Comparison of ENCODE assay signal across 8 mouse cellular contexts in the genomic region with DNA sequence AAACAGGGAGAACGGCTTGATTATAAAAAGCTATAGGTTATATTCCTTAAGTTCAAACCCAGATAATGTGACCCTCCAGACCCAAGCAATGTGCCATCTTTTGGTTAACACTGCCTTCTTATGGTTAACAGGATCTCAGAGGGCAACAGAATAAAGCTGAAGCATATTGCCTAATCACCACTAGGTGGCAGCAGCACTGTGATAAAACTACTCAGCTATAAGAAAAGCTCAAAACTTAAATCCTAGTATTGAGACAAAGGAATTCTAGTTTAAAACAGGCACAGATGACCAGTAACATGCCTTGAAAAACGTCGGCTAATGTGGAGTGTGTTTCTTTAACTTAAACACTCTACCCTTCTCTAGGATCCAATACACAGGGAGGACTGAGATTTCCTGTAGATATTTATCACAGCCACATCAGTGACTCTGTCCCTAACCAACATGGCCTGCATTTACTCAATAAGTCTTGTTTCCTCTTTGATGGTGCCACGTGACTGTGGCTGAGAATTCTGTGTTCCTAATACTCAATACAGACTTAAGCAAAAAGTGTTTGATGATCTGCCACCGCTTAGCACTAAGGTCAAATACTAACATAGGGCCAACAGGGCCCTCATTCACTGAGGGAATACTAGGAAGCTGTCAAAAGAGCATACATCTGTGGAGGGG. TPM values are rescaled to one million over a fixed set of nuclear protein-coding genes. Genes with fewer than 3 reads are reported as not detected.
DNase-seq lines count a peak whose midpoint lies in the region; ATAC-seq and TF ChIP-seq lines count a peak whose summit lies in the region.

No protein-coding gene starts in this region.

- no peaks in the 10 kb centered on the region for H3K27me3 ChIP-seq in forebrain, embryonic 10.5 days (ENCODE audit: poor library complexity, severe bottlenecking)
- no peaks in the 10 kb centered on the region for H3K27me3 ChIP-seq in forebrain, embryonic 11.5 days (ENCODE audit: control insufficient read depth, insufficient read depth, low read length)
- no peaks in the 10 kb centered on the region for H3K27me3 ChIP-seq in midbrain, postnatal 0 days (ENCODE audit: insufficient read depth, low read length)
- H3K27me3 ChIP-seq in midbrain, embryonic 16.5 days (ENCODE audit: control insufficient read depth, insufficient read depth, low read depth, low read length), result no peaks in the 10 kb centered on the region

- H3K4me2 ChIP-seq in forebrain, embryonic 11.5 days (ENCODE audit: low read depth, low read length, severe bottlenecking), result no peak overlapping the region
- H3K4me2 ChIP-seq in midbrain, postnatal 0 days (ENCODE audit: low read depth, low read length, poor library complexity, severe bottlenecking), result no peak overlapping the region
- H3K4me2 ChIP-seq in midbrain, embryonic 16.5 days (ENCODE audit: low read length), result no peak overlapping the region

- peaks cover 25% of the 10 kb centered on the region for H3K4me1 ChIP-seq in forebrain, embryonic 10.5 days
- peaks cover 3% of the 10 kb centered on the region; the same call in 1 of the 2 replicates for H3K4me1 ChIP-seq in forebrain, embryonic 11.5 days (replicated peaks; ENCODE audit: control insufficient read depth, insufficient read depth, low read length)
- peaks cover 5% of the 10 kb centered on the region; the same call in 1 of the 2 replicates for H3K4me1 ChIP-seq in midbrain, postnatal 0 days (ENCODE audit: insufficient read depth, low read length)
- peaks cover 13% of the 10 kb centered on the region for H3K4me1 ChIP-seq in midbrain, embryonic 16.5 days (ENCODE audit: control insufficient read depth, insufficient read depth, low read length)

- WGBS in forebrain, embryonic 10.5 days, result 41% methylated on average over 5 of the region's 5 CpGs
- WGBS in forebrain, embryonic 11.5 days, result 38% methylated on average over 5 of the region's 5 CpGs
- 28% methylated on average over 5 of the region's 5 CpGs for WGBS in midbrain, postnatal 0 days
- 41% methylated on average over 5 of the region's 5 CpGs for WGBS in midbrain, embryonic 16.5 days

- H3K9me3 ChIP-seq in forebrain, embryonic 10.5 days, result no peaks in the 10 kb centered on the region
- no peaks in the 10 kb centered on the region for H3K9me3 ChIP-seq in forebrain, embryonic 11.5 days (ENCODE audit: control insufficient read depth, low read length)
- no peaks in the 10 kb centered on the region for H3K9me3 ChIP-seq in midbrain, postnatal 0 days (ENCODE audit: low read length)
- no peaks in the 10 kb centered on the region for H3K9me3 ChIP-seq in midbrain, embryonic 16.5 days (replicated peaks; ENCODE audit: control insufficient read depth, low read length, poor library complexity, severe bottlenecking)

- peak overlapping the region; percentile 58; the same call in 1 of the 2 replicates for H3K27ac ChIP-seq in forebrain, embryonic 10.5 days
- H3K27ac ChIP-seq in forebrain, embryonic 11.5 days (ENCODE audit: low read depth, low read length), result no peak overlapping the region
- H3K27ac ChIP-seq in midbrain, postnatal 0 days (ENCODE audit: low read depth, low read length), result no peak overlapping the region
- H3K27ac ChIP-seq in midbrain, embryonic 16.5 days (ENCODE audit: low read length), result no peak overlapping the region

- H3K9ac ChIP-seq in forebrain, embryonic 11.5 days (ENCODE audit: low read length), result no peak overlapping the region
- no peak overlapping the region for H3K9ac ChIP-seq in midbrain, postnatal 0 days (replicated peaks; ENCODE audit: low read length, poor library complexity, severe bottlenecking)
- no peak overlapping the region for H3K9ac ChIP-seq in midbrain, embryonic 16.5 days (ENCODE audit: low read depth, low read length)

- DNase-seq in forebrain, embryonic 10.5 days (ENCODE audit: extremely low spot score, low spot score), result peak; percentile 47
- no peak for DNase-seq in forebrain, embryonic 11.5 days (ENCODE audit: low spot score)
- DNase-seq in midbrain, postnatal 0 days (ENCODE audit: low spot score), result peak; percentile 90
- DNase-seq in c-Kit-positive CD71-positive TER-119-negative erythroid progenitor cells, embryonic 14.5 days (ENCODE audit: low read depth), result peak; percentile 54
- DNase-seq in induced T-regulatory cell, adult 2 months (ENCODE audit: low read depth), result peak; percentile 85
- DNase-seq in urinary bladder, postnatal 36 days (ENCODE audit: low spot score in 2 of 2), result no peak

- ATAC-seq in forebrain, embryonic 11.5 days (replicated peaks; ENCODE audit: low FRiP score), result no peak
- ATAC-seq in midbrain, postnatal 0 days (ENCODE audit: low FRiP score), result no peak
- no peak for ATAC-seq in midbrain, embryonic 16.5 days
- 0 out of 2 replicates have a peak, but pooled peaks have one; percentile 30 for ATAC-seq in megakaryocyte-erythroid progenitor cell, adult 5-6 weeks (replicated peaks; ENCODE audit: low FRiP score, low TSS enrichment, poor library complexity, severe bottlenecking)

- H3K36me3 ChIP-seq in forebrain, embryonic 10.5 days (replicated peaks), result peaks cover 17% of the 10 kb centered on the region
- H3K36me3 ChIP-seq in forebrain, embryonic 11.5 days (ENCODE audit: control insufficient read depth, insufficient read depth, low read length), result no peaks in the 10 kb centered on the region
- no peaks in the 10 kb centered on the region; the same call in 1 of the 2 replicates for H3K36me3 ChIP-seq in midbrain, postnatal 0 days (ENCODE audit: insufficient read depth, low read length)
- no peaks in the 10 kb centered on the region for H3K36me3 ChIP-seq in midbrain, embryonic 16.5 days (ENCODE audit: control insufficient read depth, insufficient read depth, low read length)

- no peak overlapping the region for H3K4me3 ChIP-seq in forebrain, embryonic 10.5 days
- H3K4me3 ChIP-seq in forebrain, embryonic 11.5 days (ENCODE audit: low read depth, low read length), result no peak overlapping the region
- no peak overlapping the region for H3K4me3 ChIP-seq in midbrain, postnatal 0 days (ENCODE audit: low read depth, low read length)
- no peak overlapping the region for H3K4me3 ChIP-seq in midbrain, embryonic 16.5 days (ENCODE audit: low read depth, low read length)

- peak; percentile 95 for TF ChIP-seq CTCF in midbrain, postnatal 0 days (IDR thresholded peaks at IDR 0.05)

RNA-seq across cellular contexts. Expression of gene Anapc13, which starts 3.8 kb away (rescaled TPM):
- polyA plus RNA-seq in forebrain, embryonic 10.5 days (2016; fragmentation: Nextera tagmentation; extraction: Ambion mirVana), result 158 and 163 TPM in 2 replicates
- polyA plus RNA-seq in forebrain, embryonic 11.5 days (2014; fragmentation: Nextera tagmentation; extraction: Ambion mirVana), result 166 and 173 TPM in 2 replicates
- 17.2 and 49.9 TPM in 2 replicates for total RNA-seq in midbrain, postnatal 0 days (2014; rRNA removed)
- 134 and 136 TPM in 2 replicates for polyA plus RNA-seq in midbrain, postnatal 0 days (2015; fragmentation: Nextera tagmentation; extraction: Ambion mirVana)
- 116 and 126 TPM in 2 replicates for polyA plus RNA-seq in midbrain, embryonic 16.5 days (2015; fragmentation: Nextera tagmentation; extraction: Ambion mirVana)
- 132 and 143 TPM in 2 replicates for total RNA-seq in megakaryocyte-erythroid progenitor cell, adult 5-6 weeks (2014; fragmentation: Nextera tagmentation)
- 106 and 202 TPM in 2 replicates for total RNA-seq in megakaryocyte-erythroid progenitor cell, adult 5-6 weeks (2017)

RNA-seq across cellular contexts. Expression of gene Cep63, which starts 4.0 kb away (rescaled TPM):
- 52.9 and 56.2 TPM in 2 replicates for polyA plus RNA-seq in forebrain, embryonic 10.5 days (2016; fragmentation: Nextera tagmentation; extraction: Ambion mirVana)
- 51.4 and 53.2 TPM in 2 replicates for polyA plus RNA-seq in forebrain, embryonic 11.5 days (2014; fragmentation: Nextera tagmentation; extraction: Ambion mirVana)
- 9.2 and 11.9 TPM in 2 replicates for total RNA-seq in midbrain, postnatal 0 days (2014; rRNA removed)
- polyA plus RNA-seq in midbrain, postnatal 0 days (2015; fragmentation: Nextera tagmentation; extraction: Ambion mirVana), result 35.0 and 38.3 TPM in 2 replicates
- polyA plus RNA-seq in midbrain, embryonic 16.5 days (2015; fragmentation: Nextera tagmentation; extraction: Ambion mirVana), result 36.0 and 39.4 TPM in 2 replicates
- 38.6 and 40.1 TPM in 2 replicates for total RNA-seq in megakaryocyte-erythroid progenitor cell, adult 5-6 weeks (2014; fragmentation: Nextera tagmentation)
- total RNA-seq in megakaryocyte-erythroid progenitor cell, adult 5-6 weeks (2017), result 52.7 and 63.8 TPM in 2 replicates

Comparison
In these comparisons a context has a peak if more than half of its experiments do, and no peak if none do; other contexts are left out.
1. DNase-seq: peak in forebrain, embryonic 10.5 days (single experiment), midbrain, postnatal 0 days (single experiment), c-Kit-positive CD71-positive TER-119-negative erythroid progenitor cells, embryonic 14.5 days (single experiment) and induced T-regulatory cell, adult 2 months (single experiment); none in forebrain, embryonic 11.5 days (single experiment) and urinary bladder, postnatal 36 days (0 of 2).